Mouse (Mus musculus) liver, postnatal 0 days (tissue): ENCODE results near the gene Tbc1d22a.

Experiments used
- CTCF ChIP-seq: sonication (generic); IDR thresholded peaks from 2 replicates; pipeline ENCODE4 v1.5.1; 2016; ENCODE audit warnings: antibody characterized with exemption, low read depth
- EP300 ChIP-seq: IDR thresholded peaks from 2 replicates; pipeline ENCODE4 v1.6.1; 2016; ENCODE audit warnings: antibody characterized with exemption, low read depth, mild to moderate bottlenecking

GRCm38 (mm10) chr15:86239801-86240200 is 25.5 kb downstream of the Tbc1d22a start:
- TF ChIP-seq EP300 (no peak), CTCF (peak; percentile 90)
